Mouse (Mus musculus) lung, adult 2 months (tissue): Measurements from ENCODE around the gene Rhot2.
A peak's percentile ranks its signal among the peaks of the same experiment; 100 is the strongest.

Experiments
- CTCF ChIP-seq: fragments of 200-500 bp; IDR thresholded peaks from 2 replicates; pipeline ENCODE4 v1.5.1; 2011; ENCODE audit warnings: mild to moderate bottlenecking, low read length, control low read depth; ENCODE audit not compliant: insufficient read depth
- POLR2A ChIP-seq: fragments of 200-500 bp; IDR thresholded peaks from 2 replicates; pipeline ENCODE4 v1.6.1; 2011; ENCODE audit warnings: low read depth, mild to moderate bottlenecking, control low read depth, low read length, borderline replicate concordance; ENCODE audit errors: extremely low read depth

- TF ChIP-seq CTCF = no peak
- TF ChIP-seq POLR2A = peak; percentile 73; the same call in 1 of the 2 replicates
These were observed 52.7 kb downstream of the Rhot2 start for GRCm38 (mm10) chr17:25791843-25792527.
